Mouse (Mus musculus) lung, embryonic 16.5 days (tissue): ENCODE results near the gene Hephl1. TPM values are rescaled to one million over a fixed set of nuclear protein-coding genes. Genes with fewer than 3 reads are reported as not detected.
"Not testable (repeated sequence)": the region's sequence is repeated elsewhere in the genome, so short reads cannot be mapped to it uniquely, and the experiment has no call there.

Experiments
- ATAC-seq: fragments of 200-750 bp; cut with Nextera tagmentation; 2 replicates; pipeline ENCODE4 v1.8.0; 2017; ENCODE audit warnings: low read depth, mild to moderate bottlenecking, moderate library complexity
- H3K27ac ChIP-seq: fragments of 300-500 bp; sonication (generic); 2 replicates; pipeline ENCODE4 v1.5.1; 2014; ENCODE audit warnings: mild to moderate bottlenecking, control low read depth, low read length
- H3K27me3 ChIP-seq: fragments of 300-500 bp; sonication (generic); 2 replicates; pipeline ENCODE4 v1.6.1; 2014; ENCODE audit warnings: low read depth, low read length, mixed read lengths; ENCODE audit not compliant: control insufficient read depth, insufficient read depth
- H3K36me3 ChIP-seq: fragments of 300-500 bp; sonication (generic); 2 replicates; pipeline ENCODE4 v1.6.1; 2014; ENCODE audit warnings: low read length; ENCODE audit not compliant: control insufficient read depth, insufficient read depth
- H3K4me1 ChIP-seq: fragments of 300-500 bp; sonication (generic); replicated peaks from 2 replicates; pipeline ENCODE4 v1.6.1; 2014; ENCODE audit warnings: low read length, mixed read lengths; ENCODE audit not compliant: control insufficient read depth, insufficient read depth
- H3K4me2 ChIP-seq: fragments of 300-500 bp; sonication (generic); 2 replicates; pipeline ENCODE4 v1.6.1; 2014; ENCODE audit warnings: low read depth, low read length, control low read depth
- H3K4me3 ChIP-seq: fragments of 300-500 bp; sonication (generic); 2 replicates; pipeline ENCODE4 v1.5.1; 2014; ENCODE audit warnings: mild to moderate bottlenecking, low read length, control low read depth
- H3K9ac ChIP-seq: fragments of 300-500 bp; sonication (generic); 2 replicates; pipeline ENCODE4 v1.6.1; 2014; ENCODE audit warnings: low read length, control low read depth
- H3K9me3 ChIP-seq: fragments of 300-500 bp; sonication (generic); 2 replicates; pipeline ENCODE4 v1.6.1; 2016; ENCODE audit warnings: low read length; ENCODE audit not compliant: control insufficient read depth
- WGBS: fragments of 180-500 bp; shearing (Covaris S2); extraction: QIAGEN DNeasy Blood & Tissue Kit; methylation state at CpG from one replicate; pipeline ENCODE4 v1.1.7; 2014; 5-methylcytosine and 5-hydroxymethylcytosine counted together
- polyA plus RNA-seq: library from polyadenylated mRNA; unstranded; fragments of >200 nt; fragmentation: Nextera tagmentation; extraction: Ambion mirVana; gene quantifications from 2 replicates; pipeline ENCODE4 v1.2.1, GENCODE M21; 2015

Hephl1 gene
- polyA plus RNA-seq, 1 experiment from 2014 or later, result not detected

DNA sequence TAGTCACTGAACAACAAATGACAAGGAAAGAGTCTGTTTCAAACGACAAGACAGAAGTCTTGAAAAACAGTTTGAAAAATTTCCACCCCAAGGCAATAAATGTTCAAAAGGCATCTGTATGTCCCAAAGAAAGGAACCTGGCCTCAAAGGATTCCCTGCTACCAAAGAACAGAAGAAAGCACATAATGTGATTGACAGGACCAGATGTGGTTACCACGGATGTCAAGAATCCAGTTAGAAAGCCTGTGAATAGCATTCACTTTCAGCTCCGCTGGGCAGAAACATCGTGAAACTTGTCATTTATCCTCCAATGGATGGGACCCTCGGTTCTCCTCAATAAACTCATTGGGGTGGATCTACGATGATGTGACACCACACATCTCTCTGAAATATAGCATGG is 2.2 kb upstream of the Hephl1 start:
- no peaks in the 10 kb centered on the region for H3K9me3 ChIP-seq
- 87% methylated on average over 6 of the region's 6 CpGs for WGBS
- H3K27me3 ChIP-seq, result no peaks in the 10 kb centered on the region
- H3K4me1 ChIP-seq, result no peaks in the 10 kb centered on the region
- no peak overlapping the region for H3K4me2 ChIP-seq
- no peak overlapping the region for H3K27ac ChIP-seq
- ATAC-seq, result no peak
- no peak overlapping the region for H3K4me3 ChIP-seq
- H3K9ac ChIP-seq, result no peak overlapping the region
- H3K36me3 ChIP-seq, result no peaks in the 10 kb centered on the region

DNA sequence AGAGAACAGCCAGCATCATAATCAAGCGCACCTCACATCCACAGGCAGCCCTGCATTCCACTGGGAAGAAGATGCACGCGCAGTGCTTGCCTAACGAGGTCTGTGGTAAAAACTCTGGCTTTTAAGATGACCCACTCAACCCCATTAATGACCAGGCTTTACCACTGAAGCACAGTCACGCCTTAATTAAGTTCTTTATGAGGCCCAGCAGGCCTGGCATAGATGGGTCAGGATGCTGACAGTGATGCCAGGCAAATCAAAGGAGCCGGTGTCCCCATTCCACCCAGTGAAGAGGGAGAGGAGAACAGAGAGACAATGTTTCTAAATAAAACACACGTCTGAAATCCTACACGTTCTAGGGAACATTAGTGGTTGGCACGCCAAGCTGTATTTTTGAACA is 3.8 kb downstream of the Hephl1 start:
- Histone ChIP-seq H3K27ac (no peak overlapping the region), H3K4me3 (no peak overlapping the region), H3K4me1 (no peaks in the 10 kb centered on the region), H3K27me3 (no peaks in the 10 kb centered on the region), H3K4me2 (no peak overlapping the region), H3K36me3 (no peaks in the 10 kb centered on the region), H3K9me3 (no peaks in the 10 kb centered on the region), H3K9ac (no peak overlapping the region)
- no peak for ATAC-seq
- 85% methylated on average over 9 of the region's 9 CpGs for WGBS

DNA sequence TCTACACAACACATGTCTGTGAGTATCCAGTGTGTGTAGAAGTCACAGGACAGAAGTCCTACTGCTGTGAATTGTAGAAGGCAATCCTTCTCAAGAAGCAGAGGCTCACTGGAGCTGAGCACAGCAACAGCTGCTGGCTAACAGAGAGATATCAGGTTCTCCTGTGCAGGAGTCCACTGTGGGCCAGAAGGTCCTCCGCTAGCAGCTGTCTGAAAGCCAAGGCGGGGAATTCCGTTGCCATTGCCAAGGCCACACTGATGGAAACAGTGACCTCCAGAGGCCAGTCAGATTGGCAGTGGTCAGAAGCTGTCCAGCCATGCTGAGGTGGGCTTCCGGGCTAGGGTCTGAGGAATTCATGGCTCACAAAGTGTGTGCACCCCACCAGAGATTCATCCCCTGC is 6.8 kb downstream of the Hephl1 start:
- no peak for ATAC-seq
- Histone ChIP-seq H3K4me1 (no peaks in the 10 kb centered on the region), H3K4me2 (no peak overlapping the region), H3K9ac (no peak overlapping the region), H3K27me3 (no peaks in the 10 kb centered on the region), H3K9me3 (no peaks in the 10 kb centered on the region), H3K27ac (no peak overlapping the region), H3K36me3 (no peaks in the 10 kb centered on the region), H3K4me3 (no peak overlapping the region)
- WGBS, result 66% methylated on average over 4 of the region's 4 CpGs

DNA sequence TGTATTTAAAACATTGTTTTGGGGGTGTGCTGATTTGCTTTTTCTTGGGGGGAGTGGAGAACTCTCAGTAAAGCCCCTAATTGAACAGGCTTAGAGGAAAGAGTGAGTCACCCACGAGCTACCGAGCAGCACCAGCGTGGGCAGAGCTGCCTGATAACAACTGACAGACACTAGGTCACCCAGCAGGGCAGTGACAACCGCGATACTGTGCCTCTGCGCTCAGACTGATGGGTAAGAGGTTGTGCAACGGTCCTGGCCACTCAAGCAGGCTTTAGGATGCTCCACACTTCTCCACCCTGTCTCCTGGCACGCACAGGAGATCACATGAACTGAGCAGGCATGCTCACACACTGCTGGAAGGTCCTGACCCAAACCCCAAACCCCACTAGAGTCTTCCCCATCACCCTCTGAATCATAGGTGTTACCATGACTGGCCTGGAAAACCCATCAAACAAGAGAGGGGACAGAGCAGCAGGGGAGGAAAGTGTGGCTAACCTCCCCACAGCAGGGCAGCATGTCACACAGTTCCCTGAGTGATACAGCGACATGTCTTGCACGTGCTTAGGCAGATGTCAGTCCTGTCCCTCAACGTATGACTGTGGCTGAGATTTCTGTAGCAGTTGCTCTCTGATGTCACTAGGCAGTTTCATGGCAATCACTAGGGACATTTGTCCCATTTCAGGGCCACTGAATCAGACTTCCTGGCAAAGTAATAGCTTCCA is 8.2 kb downstream of the Hephl1 start:
- no peak overlapping the region for H3K4me2 ChIP-seq
- WGBS, result 42% methylated on average over 11 of the region's 11 CpGs
- H3K27ac ChIP-seq, result no peak overlapping the region
- no peak for ATAC-seq
- no peaks in the 10 kb centered on the region for H3K9me3 ChIP-seq
- no peak overlapping the region for H3K4me3 ChIP-seq
- no peaks in the 10 kb centered on the region for H3K36me3 ChIP-seq
- no peaks in the 10 kb centered on the region for H3K4me1 ChIP-seq
- no peak overlapping the region for H3K9ac ChIP-seq
- no peaks in the 10 kb centered on the region for H3K27me3 ChIP-seq

DNA sequence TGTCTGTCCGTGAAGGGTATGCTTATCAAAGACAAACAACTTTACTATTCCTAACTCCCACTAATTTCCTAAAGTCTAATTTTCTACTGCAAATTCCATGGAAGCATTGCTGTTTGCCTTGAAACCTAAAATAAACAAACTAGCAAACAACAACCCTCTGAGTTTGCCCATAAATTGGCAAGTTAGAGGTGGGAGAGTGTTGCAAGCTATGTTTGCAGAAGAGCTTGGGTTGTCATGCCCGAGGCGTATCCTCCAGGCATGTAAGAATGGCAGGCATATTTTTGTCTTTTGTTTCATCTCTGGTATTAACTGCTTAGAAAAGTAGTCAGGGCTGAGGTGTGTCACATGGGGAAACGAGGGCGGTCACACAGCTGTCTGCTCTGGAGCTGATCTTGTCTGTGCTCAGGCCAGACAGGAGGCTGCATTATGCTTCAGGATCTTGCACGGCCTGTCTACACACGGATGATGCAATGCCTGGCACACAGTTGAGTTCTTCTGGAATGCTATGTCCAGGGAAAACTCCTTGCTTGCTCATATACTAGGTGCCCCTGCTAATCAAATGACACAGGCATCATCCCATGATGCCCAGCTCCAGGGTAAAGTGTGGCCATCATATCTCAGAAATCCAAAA is 10.3 kb downstream of the Hephl1 start:
- no peak for ATAC-seq
- no peaks in the 10 kb centered on the region for H3K4me1 ChIP-seq
- WGBS, result 62% methylated on average over 7 of the region's 7 CpGs
- H3K27me3 ChIP-seq, result no peaks in the 10 kb centered on the region
- H3K27ac ChIP-seq, result no peak overlapping the region
- no peaks in the 10 kb centered on the region for H3K36me3 ChIP-seq
- H3K4me3 ChIP-seq, result no peak overlapping the region
- H3K9me3 ChIP-seq, result no peaks in the 10 kb centered on the region
- H3K9ac ChIP-seq, result no peak overlapping the region
- no peak overlapping the region for H3K4me2 ChIP-seq

DNA sequence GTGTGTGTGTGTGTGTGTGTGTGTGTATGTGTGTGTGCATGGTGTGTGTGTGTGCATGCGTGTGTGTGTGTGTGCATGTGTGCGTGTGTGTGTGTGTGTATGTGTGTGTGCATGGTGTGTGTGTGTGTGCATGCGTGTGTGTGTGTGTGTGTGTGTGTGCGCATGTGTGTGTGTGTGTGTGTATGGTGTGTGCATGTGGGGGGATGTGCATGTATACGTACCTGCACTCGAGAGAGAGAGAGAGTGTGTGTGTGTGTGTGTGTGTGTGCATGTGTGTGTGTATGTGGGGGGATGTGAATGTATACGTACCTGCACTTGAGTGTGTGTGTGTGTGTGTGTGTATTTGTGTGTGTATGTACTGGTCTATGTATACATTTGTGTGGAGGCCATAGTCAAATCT is 13.5 kb downstream of the Hephl1 start:
- H3K4me3 ChIP-seq, H3K9ac ChIP-seq, H3K4me2 ChIP-seq, H3K27me3 ChIP-seq, H3K36me3 ChIP-seq, ATAC-seq, H3K4me1 ChIP-seq, H3K27ac ChIP-seq, H3K9me3 ChIP-seq: not testable (repeated sequence)
- 83% methylated on average over 5 of the region's 7 CpGs for WGBS

DNA sequence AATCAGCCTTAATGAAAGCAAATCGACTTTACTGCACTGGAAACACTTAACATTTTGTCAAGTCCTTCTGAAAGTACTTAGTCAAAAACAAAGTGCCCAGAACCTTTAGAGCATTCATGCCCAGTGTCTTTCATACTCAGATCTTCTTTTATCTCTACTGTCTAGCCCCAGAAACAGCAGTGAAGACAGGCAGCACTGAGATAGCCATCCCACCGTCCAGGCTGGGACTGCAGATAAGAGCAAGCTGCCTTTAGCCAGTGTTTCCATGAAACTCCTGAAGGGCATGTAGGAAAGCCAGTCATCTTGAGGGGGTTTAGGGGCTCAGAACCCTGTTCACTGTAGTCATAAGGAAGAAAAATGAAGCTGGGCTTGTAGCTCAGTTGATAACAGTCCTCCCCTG is 14.7 kb downstream of the Hephl1 start:
- H3K27ac ChIP-seq, result no peak overlapping the region
- no peaks in the 10 kb centered on the region for H3K27me3 ChIP-seq
- 49% methylated on average over 2 of the region's 2 CpGs for WGBS
- H3K4me2 ChIP-seq, result no peak overlapping the region
- no peaks in the 10 kb centered on the region for H3K9me3 ChIP-seq
- no peak overlapping the region for H3K9ac ChIP-seq
- no peak overlapping the region for H3K4me3 ChIP-seq
- H3K36me3 ChIP-seq, result no peaks in the 10 kb centered on the region
- no peaks in the 10 kb centered on the region for H3K4me1 ChIP-seq
- no peak for ATAC-seq

DNA sequence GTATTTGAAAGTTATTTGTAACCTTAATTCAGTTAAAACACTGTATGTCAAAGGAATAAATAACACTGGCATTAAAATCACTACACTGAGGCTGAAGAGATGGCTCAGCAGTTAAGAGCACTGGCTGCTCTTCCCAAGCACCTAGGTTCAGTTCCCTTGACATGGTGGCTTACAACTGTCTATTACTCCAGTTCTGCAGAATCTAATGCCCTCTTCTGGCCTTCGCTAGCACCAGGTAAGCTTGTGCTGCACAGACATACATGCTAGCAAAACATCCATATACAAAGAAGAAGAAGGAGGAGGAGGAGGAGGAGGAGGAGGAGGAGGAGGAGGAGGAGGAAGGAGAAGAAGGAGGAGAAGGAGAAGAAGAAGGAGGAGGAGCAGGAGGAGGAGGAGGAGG is 15.7 kb downstream of the Hephl1 start:
- no peaks in the 10 kb centered on the region for H3K4me1 ChIP-seq
- no peaks in the 10 kb centered on the region for H3K36me3 ChIP-seq
- no peak overlapping the region for H3K4me3 ChIP-seq
- H3K27me3 ChIP-seq, result no peaks in the 10 kb centered on the region
- no peak for ATAC-seq
- no peak overlapping the region for H3K9ac ChIP-seq
- WGBS, result 87% methylated on average over 1 of the region's 1 CpGs
- H3K4me2 ChIP-seq, result no peak overlapping the region
- no peak overlapping the region for H3K27ac ChIP-seq
- no peaks in the 10 kb centered on the region for H3K9me3 ChIP-seq

DNA sequence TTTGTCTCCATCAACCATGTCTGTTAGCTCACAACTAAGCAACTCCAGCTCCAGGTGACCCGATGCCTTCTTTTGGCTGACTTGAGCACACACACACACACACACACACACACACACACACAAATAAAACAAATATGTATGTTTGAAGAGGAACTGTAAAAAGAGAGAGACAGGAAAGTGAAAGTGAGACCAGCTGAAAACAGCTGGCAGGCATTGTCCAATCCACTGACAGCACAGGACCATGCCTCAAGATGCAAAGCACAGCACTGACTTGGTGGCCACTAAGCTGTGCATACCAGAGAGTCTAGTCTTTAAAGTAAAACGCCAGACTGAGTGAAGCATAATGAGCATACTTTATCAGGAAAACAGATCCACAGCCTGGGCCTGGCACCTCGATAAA is 16.7 kb downstream of the Hephl1 start:
- Histone ChIP-seq H3K4me3 (no peak overlapping the region), H3K27ac (no peak overlapping the region), H3K9ac (no peak overlapping the region), H3K27me3 (no peaks in the 10 kb centered on the region), H3K4me1 (no peaks in the 10 kb centered on the region), H3K4me2 (no peak overlapping the region), H3K9me3 (no peaks in the 10 kb centered on the region), H3K36me3 (no peaks in the 10 kb centered on the region)
- 35% methylated on average over 3 of the region's 3 CpGs for WGBS
- no peak for ATAC-seq
